11 mouse cellular contexts compared by ENCODE assay signal in the genomic region with DNA sequence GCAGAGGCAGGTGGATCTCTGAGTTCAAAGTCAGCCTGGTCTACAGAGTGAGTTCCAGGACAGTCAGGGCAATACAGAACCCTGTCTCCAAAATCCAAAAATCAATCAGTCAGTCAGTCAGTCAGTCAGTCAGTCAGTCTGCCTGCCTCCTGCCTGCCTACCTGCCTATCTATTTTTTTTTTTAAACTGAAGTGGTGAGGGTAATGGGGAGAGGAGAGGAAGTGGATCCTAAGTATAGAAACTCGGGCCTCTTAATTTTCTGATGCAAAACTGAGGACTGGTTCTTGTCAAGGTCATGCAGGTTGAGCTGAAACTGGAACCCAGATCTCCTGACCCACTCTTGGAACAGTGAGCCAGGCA.
DNase-seq lines count a peak whose midpoint lies in the region; ATAC-seq and TF ChIP-seq lines count a peak whose summit lies in the region.
"Had no signal": no experiment of that assay in that cellular context is flagged by ENCODE, and none has a peak within 500 bp of the region (broad histone marks: within the 10 kb centered on the region; RNA-seq: fewer than 3 reads in every experiment).

No protein-coding gene starts in this region.

- no peak overlapping the region for H3K4me3 ChIP-seq in kidney, adult 2 months (ENCODE audit: insufficient read depth, low read depth, low read length)
- H3K4me3 ChIP-seq in thymus, adult 2 months (ENCODE audit: control insufficient read depth, insufficient read depth, low read length), result no peak overlapping the region
- H3K4me3 ChIP-seq in liver, embryonic 13.5 days (replicated peaks), result no peak overlapping the region
- H3K4me3 ChIP-seq in layer of hippocampus, adult 2 months, result no peak overlapping the region
- no peak overlapping the region for H3K4me3 ChIP-seq in midbrain, embryonic 13.5 days (replicated peaks)
- H3K4me3 ChIP-seq: embryonic facial prominence, embryonic 12.5 days; limb, embryonic 15.5 days had no signal

- no peaks in the 10 kb centered on the region for H3K27me3 ChIP-seq in kidney, adult 2 months (replicated peaks; ENCODE audit: control insufficient read depth, insufficient read depth, low read length)
- H3K27me3 ChIP-seq in thymus, adult 2 months (ENCODE audit: control insufficient read depth, insufficient read depth, low read length), result no peaks in the 10 kb centered on the region
- H3K27me3 ChIP-seq in liver, embryonic 13.5 days, result no peaks in the 10 kb centered on the region
- no peaks in the 10 kb centered on the region for H3K27me3 ChIP-seq in midbrain, embryonic 13.5 days
- H3K27me3 ChIP-seq: embryonic facial prominence, embryonic 12.5 days; limb, embryonic 15.5 days had no signal

- 0 out of 2 replicates have a peak overlapping the region, but pooled peaks have one; percentile 2 for H3K4me2 ChIP-seq in liver, embryonic 13.5 days
- no peak overlapping the region for H3K4me2 ChIP-seq in midbrain, embryonic 13.5 days (replicated peaks)
- H3K4me2 ChIP-seq: embryonic facial prominence, embryonic 12.5 days; hindbrain, embryonic 14.5 days; limb, embryonic 15.5 days had no signal

- H3K36me3 ChIP-seq in kidney, adult 2 months (ENCODE audit: control insufficient read depth, insufficient read depth, low read length), result no peaks in the 10 kb centered on the region
- no peaks in the 10 kb centered on the region for H3K36me3 ChIP-seq in thymus, adult 2 months (ENCODE audit: control insufficient read depth, insufficient read depth, low read length)
- no peaks in the 10 kb centered on the region for H3K36me3 ChIP-seq in liver, embryonic 13.5 days
- H3K36me3 ChIP-seq in midbrain, embryonic 13.5 days, result no peaks in the 10 kb centered on the region
- H3K36me3 ChIP-seq: embryonic facial prominence, embryonic 12.5 days; limb, embryonic 15.5 days had no signal

- DNase-seq in kidney, adult 2 months, result no peak
- DNase-seq in kidney, postnatal 36 days, result no peak
- no peak for DNase-seq in thymus, adult 2 months
- DNase-seq in thymus, postnatal 14 days, result no peak
- no peak for DNase-seq in liver, embryonic 13.5 days
- no peak for DNase-seq in layer of hippocampus, adult 2 months (ENCODE audit: low spot score in 2 of 2)
- DNase-seq: cerebellum, adult 18-20 months had no signal

- TF ChIP-seq CTCF in kidney, adult 2 months (conservative IDR thresholded peaks at IDR 0.05; ENCODE audit: insufficient read depth, insufficient read length, low read depth, low read length), result no peak
- no peak for TF ChIP-seq CTCF in thymus, adult 2 months (IDR thresholded peaks at IDR 0.05; ENCODE audit: borderline replicate concordance, control insufficient read depth, extremely low read depth, insufficient read depth, low read length, poor library complexity)
- no peak for TF ChIP-seq CTCF in layer of hippocampus, adult 2 months (conservative IDR thresholded peaks at IDR 0.05)

- H3K4me1 ChIP-seq in kidney, adult 2 months (ENCODE audit: control insufficient read depth, insufficient read depth, low read length), result peaks cover 22% of the 10 kb centered on the region
- H3K4me1 ChIP-seq in thymus, adult 2 months (replicated peaks; ENCODE audit: control insufficient read depth, insufficient read depth, low read length), result peaks cover 14% of the 10 kb centered on the region
- peaks cover 88% of the 10 kb centered on the region for H3K4me1 ChIP-seq in liver, embryonic 13.5 days (replicated peaks)
- H3K4me1 ChIP-seq in midbrain, embryonic 13.5 days (replicated peaks), result peaks cover 8% of the 10 kb centered on the region; the same call in 1 of the 2 replicates

- ATAC-seq in liver, embryonic 13.5 days (ENCODE audit: low read depth), result no peak
- ATAC-seq in midbrain, embryonic 13.5 days, result no peak

- H3K27ac ChIP-seq in kidney, adult 2 months (ENCODE audit: insufficient read depth, low read depth, low read length), result peak overlapping the region; percentile 82
- peak overlapping the region; percentile 18; the same call in 1 of the 2 replicates for H3K27ac ChIP-seq in thymus, adult 2 months (ENCODE audit: control insufficient read depth, insufficient read depth, low read length)
- H3K27ac ChIP-seq in liver, embryonic 13.5 days, result peak overlapping the region; percentile 95
- H3K27ac ChIP-seq in layer of hippocampus, adult 2 months, result no peak overlapping the region; the same call in 1 of the 2 replicates
- H3K27ac ChIP-seq in midbrain, embryonic 13.5 days, result no peak overlapping the region
- H3K27ac ChIP-seq: embryonic facial prominence, embryonic 12.5 days; hindbrain, embryonic 14.5 days; limb, embryonic 15.5 days had no signal

- TF ChIP-seq POLR2A in kidney, adult 2 months (IDR thresholded peaks at IDR 0.05; ENCODE audit: low read depth, low read length), result no peak
- TF ChIP-seq POLR2A in thymus, adult 2 months (IDR thresholded peaks at IDR 0.05; ENCODE audit: control insufficient read depth, extremely low read depth, insufficient read depth, low read length, poor library complexity), result no peak

- no peaks in the 10 kb centered on the region for H3K9me3 ChIP-seq in liver, embryonic 13.5 days (replicated peaks)
- no peaks in the 10 kb centered on the region for H3K9me3 ChIP-seq in midbrain, embryonic 13.5 days
- H3K9me3 ChIP-seq: embryonic facial prominence, embryonic 12.5 days; limb, embryonic 15.5 days had no signal

- peak overlapping the region; percentile 33; the same call in 1 of the 2 replicates for H3K9ac ChIP-seq in liver, embryonic 13.5 days
- H3K9ac ChIP-seq in midbrain, embryonic 13.5 days (replicated peaks), result no peak overlapping the region
- H3K9ac ChIP-seq: embryonic facial prominence, embryonic 12.5 days; hindbrain, embryonic 14.5 days; limb, embryonic 15.5 days had no signal

- WGBS in kidney, adult 2 months, result 50% methylated on average over 1 of the region's 1 CpGs
- WGBS in thymus, adult 2 months, result 3% methylated on average over 1 of the region's 1 CpGs
- 28% methylated on average over 1 of the region's 1 CpGs for WGBS in liver, embryonic 13.5 days (ENCODE audit: insufficient replicate concordance)
- 81% methylated on average over 1 of the region's 1 CpGs for WGBS in midbrain, embryonic 13.5 days

Comparison
In these comparisons a context has a peak if more than half of its experiments do, and no peak if none do; other contexts are left out.
1. H3K27ac ChIP-seq: peak in kidney, adult 2 months (single experiment), thymus, adult 2 months (single experiment) and liver, embryonic 13.5 days (single experiment); none in layer of hippocampus, adult 2 months (single experiment) and midbrain, embryonic 13.5 days (single experiment).